Mouse (Mus musculus) stomach, embryonic 14.5 days (tissue): ENCODE measurements around the gene Myoc. TPM values are rescaled to one million over a fixed set of nuclear protein-coding genes. Genes with fewer than 3 reads are reported as not detected.
A peak's percentile ranks its signal among the peaks of the same experiment; 100 is the strongest.

Source experiments
- ATAC-seq: fragments of 200-750 bp; cut with Nextera tagmentation; 2 replicates; pipeline ENCODE4 v1.8.0; 2017; ENCODE audit warnings: low read depth, moderate TSS enrichment; ENCODE audit not compliant: insufficient number of reproducible peaks, insufficient read depth, low FRiP score
- H3K27ac ChIP-seq: fragments of 300-500 bp; sonication (generic); 2 replicates; pipeline ENCODE4 v1.5.1; 2014; ENCODE audit warnings: mild to moderate bottlenecking, low read length, moderate library complexity, mixed read lengths
- H3K27me3 ChIP-seq: fragments of 300-500 bp; sonication (generic); 2 replicates; pipeline ENCODE4 v1.6.1; 2014; ENCODE audit warnings: low read length, control low read depth, mixed read lengths; ENCODE audit not compliant: control insufficient read depth, insufficient read depth
- H3K36me3 ChIP-seq: fragments of 300-500 bp; sonication (generic); 2 replicates; pipeline ENCODE4 v1.6.1; 2014; ENCODE audit warnings: mild to moderate bottlenecking, control low read depth, low read length, moderate library complexity, mixed read lengths; ENCODE audit not compliant: control insufficient read depth, insufficient read depth
- H3K4me1 ChIP-seq: fragments of 300-500 bp; sonication (generic); 2 replicates; pipeline ENCODE4 v1.6.1; 2014; ENCODE audit warnings: low read length, control low read depth, mixed read lengths; ENCODE audit not compliant: control insufficient read depth, insufficient read depth
- H3K4me2 ChIP-seq: fragments of 300-500 bp; sonication (generic); replicated peaks from 2 replicates; pipeline ENCODE4 v1.6.1; 2014; ENCODE audit warnings: low read depth, low read length, control low read depth
- H3K4me3 ChIP-seq: fragments of 300-500 bp; sonication (generic); 2 replicates; pipeline ENCODE4 v1.5.1; 2014; ENCODE audit warnings: low read depth, low read length, control low read depth
- H3K9ac ChIP-seq: fragments of 300-500 bp; sonication (generic); replicated peaks from 2 replicates; pipeline ENCODE4 v1.6.1; 2014; ENCODE audit warnings: low read depth, mild to moderate bottlenecking, control low read depth, low read length, moderate library complexity, mixed read lengths
- H3K9me3 ChIP-seq: fragments of 300-500 bp; sonication (generic); 2 replicates; pipeline ENCODE4 v1.6.1; 2016; ENCODE audit warnings: low read depth, low read length, control low read depth; ENCODE audit not compliant: control insufficient read depth
- WGBS: fragments of 180-500 bp; shearing (Covaris S2); extraction: QIAGEN DNeasy Blood & Tissue Kit; methylation state at CpG from one replicate; pipeline ENCODE4 v1.1.7; 2014; 5-methylcytosine and 5-hydroxymethylcytosine counted together
- microRNA-seq: library from miRNA; unstranded; fragments of <30 nt; microRNA quantifications from one replicate; pipeline ENCODE4, GENCODE M21; 2016
- polyA plus RNA-seq: library from polyadenylated mRNA; unstranded; fragments of >200 nt; fragmentation: Nextera tagmentation; extraction: Ambion mirVana; gene quantifications from 2 replicates; pipeline ENCODE4 v1.2.1, GENCODE M21; 2014

The Myoc gene
- polyA plus RNA-seq, 1 experiment from 2014 or later = not detected

DNA sequence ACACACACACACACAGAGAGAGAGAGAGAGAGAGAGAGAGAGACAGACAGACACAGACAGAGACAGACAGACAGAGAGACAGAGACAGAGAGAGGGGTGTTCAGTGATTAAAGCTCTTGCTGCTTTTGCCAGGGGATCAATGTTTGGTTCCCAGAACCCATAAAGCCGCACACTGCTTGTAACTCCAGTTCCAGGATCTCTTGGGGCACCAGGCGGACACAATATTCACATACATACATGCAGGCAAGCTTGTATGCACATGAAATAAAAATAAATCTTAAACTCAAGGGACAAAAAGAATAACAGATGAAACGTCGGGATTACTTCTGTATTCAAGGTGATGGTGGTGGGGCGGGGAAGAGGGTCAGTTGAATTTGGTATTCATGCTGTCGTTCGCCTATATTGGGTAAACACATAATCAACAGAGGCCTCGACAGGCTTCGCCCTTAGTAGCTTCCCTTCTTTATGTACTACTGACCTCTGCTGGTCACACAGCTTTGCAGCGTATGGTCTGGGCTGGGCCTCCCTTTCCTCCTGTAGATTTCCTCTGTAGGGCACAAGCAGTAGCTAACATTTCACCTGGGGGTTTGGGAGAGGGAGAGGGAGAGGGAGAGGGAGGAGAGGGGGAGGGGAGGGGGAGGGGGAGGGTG, 26.0 kb downstream of the Myoc start:
- Histone ChIP-seq H3K4me2 (peak overlapping the region; percentile 36; the same call in 1 of the 2 replicates), H3K36me3 (no peaks in the 10 kb centered on the region), H3K9me3 (no peaks in the 10 kb centered on the region), H3K27me3 (no peaks in the 10 kb centered on the region), H3K27ac (no peak overlapping the region), H3K9ac (no peak overlapping the region), H3K4me1 (no peaks in the 10 kb centered on the region), H3K4me3 (peak overlapping the region; percentile 14; the same call in 1 of the 2 replicates)
- 10% methylated on average over 10 of the region's 10 CpGs for WGBS
- peak; percentile 93 for ATAC-seq

DNA sequence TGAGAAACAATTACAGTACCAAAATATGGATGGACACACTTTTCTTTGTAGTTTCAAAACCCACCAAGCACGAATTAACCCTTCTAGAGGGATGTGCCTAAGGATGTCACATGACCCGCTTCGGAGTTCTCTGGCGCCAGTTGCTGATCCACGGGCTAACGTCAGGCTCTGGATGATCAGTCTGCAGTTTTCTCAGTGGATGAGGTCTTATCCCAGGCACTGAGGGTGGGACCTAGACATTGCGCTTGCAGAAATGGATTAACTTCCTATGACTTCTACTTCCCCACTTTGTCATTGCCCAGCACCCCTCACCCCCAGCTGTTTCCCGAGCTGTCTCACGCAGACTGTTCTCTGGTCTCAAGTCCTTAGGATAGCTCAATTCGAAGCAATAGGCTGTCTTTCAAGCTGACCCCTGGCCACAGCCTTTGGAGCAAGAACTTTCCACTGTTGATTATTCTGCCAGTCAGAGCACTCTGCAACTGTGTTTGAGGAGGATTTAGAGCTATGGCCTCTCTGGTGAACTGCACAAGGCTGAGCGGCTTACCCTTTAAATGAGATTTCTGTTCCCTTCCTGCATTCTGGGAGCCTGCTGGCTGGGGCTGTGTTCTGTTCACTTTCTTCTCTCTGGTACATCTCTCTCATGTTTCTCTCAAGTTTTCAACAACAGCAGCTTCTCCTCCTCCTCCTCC, 26.7 kb downstream of the Myoc start:
- H3K9me3 ChIP-seq = no peaks in the 10 kb centered on the region
- H3K4me1 ChIP-seq = no peaks in the 10 kb centered on the region
- peaks cover 3% of the 10 kb centered on the region for H3K36me3 ChIP-seq
- H3K9ac ChIP-seq = no peak overlapping the region
- no peak overlapping the region for H3K27ac ChIP-seq
- H3K4me3 ChIP-seq = peak overlapping the region; percentile 14
- 2% methylated on average over 11 of the region's 11 CpGs for WGBS
- no peaks in the 10 kb centered on the region for H3K27me3 ChIP-seq
- ATAC-seq = peak; percentile 83
- H3K4me2 ChIP-seq = peak overlapping the region; percentile 36

DNA sequence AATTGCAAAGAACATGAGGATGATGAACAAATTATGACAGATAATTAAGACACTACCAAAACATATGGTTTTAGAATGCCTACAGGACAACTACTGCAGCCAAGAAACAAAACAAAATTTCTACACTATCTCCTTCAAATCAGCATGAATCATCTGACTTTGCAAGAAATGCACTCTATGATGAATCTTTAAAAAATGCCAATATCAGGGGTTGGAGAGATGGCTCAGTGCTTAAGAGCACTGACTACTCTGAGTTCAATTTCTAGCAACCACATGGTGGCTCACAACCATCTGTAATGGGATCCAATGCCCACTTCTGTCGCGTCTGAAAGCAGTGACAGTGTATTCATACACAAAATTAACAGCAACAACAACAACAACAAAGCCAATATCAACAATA, 54.8 kb downstream of the Myoc start:
- Histone ChIP-seq H3K4me3 (no peak overlapping the region), H3K27ac (no peak overlapping the region), H3K4me1 (no peaks in the 10 kb centered on the region), H3K4me2 (no peak overlapping the region), H3K27me3 (no peaks in the 10 kb centered on the region), H3K9ac (no peak overlapping the region), H3K9me3 (no peaks in the 10 kb centered on the region), H3K36me3 (peaks cover 77% of the 10 kb centered on the region)
- ATAC-seq = no peak
- 85% methylated on average over 2 of the region's 2 CpGs for WGBS

DNA sequence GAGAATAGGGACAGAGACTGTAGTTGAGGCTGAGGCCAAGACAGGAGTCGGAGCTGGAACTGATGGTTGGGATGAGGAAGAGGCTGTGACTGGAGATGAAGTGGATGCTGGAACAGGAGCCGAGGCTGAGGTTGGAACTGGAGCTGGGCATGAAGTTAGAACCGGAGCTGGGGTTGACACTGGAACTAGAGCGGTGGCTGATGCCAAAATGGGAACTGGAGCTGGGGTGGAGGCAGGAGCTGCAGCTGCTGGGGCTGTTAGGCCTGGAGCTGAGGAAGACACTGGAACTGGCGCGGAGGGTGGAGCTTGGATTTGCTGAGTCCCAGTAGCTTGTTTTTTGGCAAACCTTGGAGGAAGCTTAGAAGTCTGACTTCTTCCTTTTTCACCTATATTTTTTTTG, 58.9 kb downstream of the Myoc start:
- Histone ChIP-seq H3K9me3 (no peaks in the 10 kb centered on the region), H3K36me3 (peaks cover 79% of the 10 kb centered on the region), H3K4me1 (no peaks in the 10 kb centered on the region), H3K27me3 (no peaks in the 10 kb centered on the region), H3K4me3 (no peak overlapping the region), H3K27ac (no peak overlapping the region), H3K9ac (no peak overlapping the region), H3K4me2 (no peak overlapping the region)
- 95% methylated on average over 6 of the region's 6 CpGs for WGBS
- ATAC-seq = no peak

Small RNA genes lying within 50 kb of the gene (microRNA-seq; reads per million reads assigned to microRNA genes)
- not detected for gene Gm27616

Other genes with a start within 250 kb of the Myoc start
- gene Dnm3, start 161.1 kb upstream of the Myoc start, polyA plus RNA-seq = 8.6 and 9.5 TPM in 2 replicates
- gene Mettl13, start 90.6 kb upstream of the Myoc start, polyA plus RNA-seq = 15.7 and 16.1 TPM in 2 replicates
- 55.8 and 63.0 TPM in 2 replicates for gene Vamp4, start 68.6 kb upstream of the Myoc start, polyA plus RNA-seq
- not detected in 2 replicates for gene Myocos, start 19.1 kb downstream of the Myoc start, polyA plus RNA-seq
- gene Prrc2c, start 101.4 kb downstream of the Myoc start, polyA plus RNA-seq = 203 and 211 TPM in 2 replicates
- gene Fmo4, start 174.8 kb downstream of the Myoc start, polyA plus RNA-seq = 0.90 TPM in 1 of 2 replicates, not detected in the other
- gene Fmo1, start 227.5 kb downstream of the Myoc start, polyA plus RNA-seq = 7.0 and 10.6 TPM in 2 replicates